Mouse (Mus musculus): Measurements from ENCODE around the gene Nedd4.

- TF ChIP-seq CTCF (IDR thresholded peaks at IDR 0.05; ENCODE audit: low read depth) (no peak), EP300 (optimal IDR thresholded peaks at IDR 0.05) (no peak)
These were observed 31.7 kb downstream of the Nedd4 start for GRCm38 (mm10) chr9:72693861-72694260.
